Mouse (Mus musculus) lung, postnatal 36 days (tissue): ENCODE data around the gene Gnat1.

Source experiments
- DNase-seq: peaks from one replicate; pipeline ENCODE4 v3.0.0; 2022; ENCODE audit warnings: mixed read lengths

Gene Gnat1

DNA sequence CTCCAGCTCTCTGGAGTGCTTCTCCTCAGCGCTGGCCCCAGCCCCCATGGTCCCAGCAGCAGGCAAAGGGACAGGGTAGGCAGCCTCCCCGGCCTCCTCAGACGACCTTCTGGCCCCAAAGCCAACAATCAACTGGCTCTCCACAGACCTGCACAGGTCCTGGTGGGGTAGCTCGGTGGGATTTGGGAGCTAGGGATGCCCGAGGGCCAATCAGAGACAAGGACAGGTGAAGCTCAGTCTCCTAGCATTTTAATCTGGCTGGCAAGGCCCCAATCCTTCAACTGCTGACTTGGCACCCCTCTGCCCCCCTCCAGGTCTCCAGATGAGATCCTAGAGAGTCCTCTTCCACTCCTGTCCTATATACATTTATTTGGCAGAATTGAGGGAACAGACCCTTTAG lies at the start of gene Gnat1:
Gene Gnat1 (minus strand): TSS at position 212 of the 400 bp plus-strand sequence.
- DNase-seq = no peak

DNA sequence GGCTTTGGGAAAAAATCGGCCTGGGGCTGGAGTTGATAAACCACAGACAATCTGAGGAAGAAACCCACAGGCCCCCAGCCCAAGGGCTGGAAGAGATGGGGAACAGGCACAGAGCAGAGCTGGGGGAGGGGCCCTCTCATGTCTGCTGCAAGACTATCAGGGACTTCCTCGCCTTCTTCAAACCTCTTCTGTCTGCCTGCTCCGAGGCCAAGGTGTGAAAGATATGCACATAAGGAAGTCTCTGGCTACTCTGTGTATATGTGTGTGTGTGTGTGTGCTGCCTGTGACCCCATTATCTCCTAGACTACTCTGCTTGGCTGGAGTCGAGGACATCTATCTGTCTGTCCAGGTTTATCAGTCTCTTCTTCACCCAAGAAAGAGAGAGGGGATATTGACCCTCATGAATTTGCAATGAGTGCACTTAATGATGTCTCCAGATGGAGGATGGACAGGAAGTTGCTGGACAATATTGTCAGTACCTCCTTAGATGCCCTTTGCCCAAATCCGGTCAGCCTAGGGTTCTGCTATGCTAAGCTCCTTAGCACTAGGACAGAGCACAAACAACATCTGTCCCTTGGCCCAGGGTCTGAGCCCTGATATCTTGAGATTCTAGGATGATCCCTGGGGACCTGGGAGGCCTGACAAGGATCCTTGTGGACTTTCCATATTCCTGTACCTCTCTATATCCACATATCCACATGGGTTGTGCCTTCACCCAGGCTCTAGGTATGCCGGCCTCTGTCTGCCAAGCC lies 49.6 kb upstream of the Gnat1 start:
- DNase-seq = no peak

DNA sequence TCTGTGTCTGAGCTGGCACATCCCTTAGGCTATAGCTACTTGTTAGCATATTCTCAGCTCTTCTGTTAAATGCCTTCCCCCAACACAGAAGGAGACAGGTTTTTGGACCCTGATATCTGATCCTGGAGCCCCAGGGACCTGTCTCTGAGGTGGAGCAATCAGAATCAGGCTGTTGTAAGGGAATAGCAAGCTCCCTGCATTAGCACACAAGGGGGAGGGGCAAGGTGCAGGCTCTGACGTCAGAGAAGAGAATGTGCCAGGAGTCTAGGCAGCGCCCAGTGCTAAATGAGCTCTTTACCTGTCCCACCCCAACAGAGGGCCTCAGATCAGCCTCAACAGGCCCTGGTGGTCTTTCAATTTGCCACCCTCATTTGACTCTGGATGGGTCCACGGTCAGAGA lies 47.5 kb upstream of the Gnat1 start:
- DNase-seq = peak; percentile 46

DNA sequence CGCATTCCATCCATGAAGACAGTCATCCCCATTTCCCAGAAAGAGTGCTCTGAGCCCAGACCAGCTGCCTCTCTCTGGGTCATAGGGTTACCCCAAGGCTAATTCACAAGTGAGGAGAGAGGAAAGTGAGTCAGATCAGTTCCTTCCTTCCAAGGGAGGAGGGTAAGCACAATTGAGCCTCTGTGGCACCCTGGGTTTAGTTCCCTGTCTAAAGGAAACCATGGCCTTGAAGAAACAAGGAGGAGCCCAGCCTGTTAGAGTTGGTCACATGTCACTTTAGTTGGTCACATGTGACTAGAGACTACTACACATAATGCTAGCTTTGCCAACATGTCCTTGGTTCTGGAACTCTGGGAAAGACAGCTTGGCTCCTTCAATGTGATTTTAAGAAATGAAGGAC lies 45.3 kb upstream of the Gnat1 start:
- DNase-seq = peak; percentile 39

DNA sequence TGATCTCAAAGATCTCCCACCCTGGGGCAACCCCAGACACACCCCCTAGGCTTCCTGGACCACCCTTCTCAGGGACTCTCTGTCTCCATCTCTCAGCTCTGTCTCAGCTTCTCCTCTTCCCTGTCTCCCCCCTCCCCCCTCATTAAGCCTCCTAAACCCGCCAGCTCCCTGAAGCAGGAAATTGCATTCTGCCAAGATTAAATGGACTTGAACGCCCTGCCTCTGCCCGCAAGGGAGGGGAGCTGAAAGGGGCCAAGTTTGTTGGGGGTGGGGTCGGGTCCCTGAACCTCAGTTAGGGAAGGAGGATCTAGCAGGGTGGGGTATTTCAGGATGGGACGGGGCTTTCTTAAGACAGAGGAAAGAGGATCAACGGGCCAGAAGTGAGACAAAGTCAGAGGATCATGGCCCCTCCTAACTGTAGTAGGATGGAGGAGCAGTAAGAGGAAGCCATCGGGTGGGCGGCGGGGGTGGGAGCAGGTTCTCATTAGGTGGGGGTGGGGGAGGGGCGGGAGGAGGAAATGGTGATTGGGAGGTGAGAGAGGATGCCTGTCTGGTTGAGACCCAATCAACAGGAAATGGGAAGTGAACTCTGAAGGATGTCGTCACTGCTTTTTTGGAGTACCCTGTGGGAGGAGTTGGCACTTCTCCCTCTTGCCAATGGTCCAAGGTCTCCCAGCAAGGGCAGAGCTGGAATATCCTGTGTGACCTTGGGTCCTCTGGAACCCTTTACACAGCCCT lies 44.5 kb upstream of the Gnat1 start:
- DNase-seq = peak; percentile 92

DNA sequence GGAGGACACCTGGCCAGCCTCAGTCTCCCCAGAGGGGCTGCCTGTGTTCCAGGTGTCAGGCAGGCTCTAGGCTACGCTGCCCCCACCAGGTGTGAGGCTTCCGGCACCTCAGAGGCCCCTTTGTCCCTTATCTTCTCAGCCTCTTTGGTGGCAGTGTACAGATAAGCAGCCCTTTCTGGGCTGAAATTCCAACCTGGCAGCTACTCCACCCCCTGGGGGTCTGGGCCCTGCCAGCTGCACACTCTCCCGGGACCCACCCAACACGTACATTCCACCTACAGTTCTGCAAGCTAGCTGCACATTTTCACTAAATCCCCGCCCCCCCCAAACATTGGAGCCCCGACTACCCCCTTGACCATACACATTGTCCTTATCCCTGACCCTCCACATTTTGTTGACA lies 43.8 kb upstream of the Gnat1 start:
- no peak for DNase-seq

DNA sequence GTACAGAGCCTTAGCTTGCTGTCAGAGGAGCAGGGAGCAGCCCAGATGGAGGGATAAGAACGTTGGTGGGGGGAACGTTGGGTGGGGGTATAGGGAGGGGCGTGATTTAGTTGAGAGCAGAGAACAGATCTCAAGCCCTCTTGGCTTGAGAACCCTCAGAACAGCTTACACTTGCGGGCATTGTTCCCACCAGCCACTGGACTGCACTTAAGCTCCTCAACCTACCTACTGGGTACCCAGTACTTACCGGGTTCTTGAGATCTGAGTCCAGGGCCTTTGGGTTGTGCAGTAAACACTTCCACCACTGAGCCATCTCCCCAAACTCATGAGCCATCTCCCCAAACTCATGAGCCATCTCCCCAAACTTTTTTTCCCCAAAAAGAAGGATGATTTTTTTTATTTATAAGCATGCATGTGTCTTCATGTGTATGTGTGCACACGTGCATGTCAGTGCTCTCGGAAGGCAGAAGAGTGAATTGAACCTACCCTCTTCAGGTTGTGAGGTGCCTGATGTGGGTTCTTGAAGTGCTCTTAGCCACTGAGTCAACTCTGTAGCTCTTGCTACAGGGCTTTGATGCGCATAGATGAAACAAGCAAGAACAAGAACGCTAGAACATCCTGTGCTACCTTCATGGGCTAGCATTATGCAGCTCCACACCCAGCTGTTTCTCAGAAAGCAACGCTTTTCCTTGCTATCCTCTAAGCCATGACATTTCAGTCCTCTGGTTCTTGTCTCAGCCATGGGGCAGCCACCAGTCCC lies 39.4 kb upstream of the Gnat1 start:
- DNase-seq = peak; percentile 73

DNA sequence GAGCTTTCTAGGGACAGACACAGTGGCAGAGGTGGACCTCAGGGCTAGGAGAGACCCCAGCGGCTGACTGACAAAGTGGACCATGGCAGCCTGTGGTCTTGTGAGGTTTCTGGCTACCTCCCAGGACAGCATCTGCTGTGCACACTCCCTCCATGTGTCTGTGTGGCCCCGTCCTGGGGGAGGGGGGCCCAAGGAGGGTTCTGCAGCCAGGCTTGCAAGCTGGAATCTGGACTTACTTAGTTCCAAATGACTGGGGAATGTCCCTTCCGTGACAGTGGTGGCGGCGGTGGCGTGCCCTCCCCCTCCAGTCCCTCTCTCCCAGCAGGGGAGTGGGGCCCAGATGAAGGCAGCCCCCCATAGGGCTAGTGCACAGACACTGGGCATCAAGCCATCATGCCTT lies 37.4 kb upstream of the Gnat1 start:
- DNase-seq = no peak

DNA sequence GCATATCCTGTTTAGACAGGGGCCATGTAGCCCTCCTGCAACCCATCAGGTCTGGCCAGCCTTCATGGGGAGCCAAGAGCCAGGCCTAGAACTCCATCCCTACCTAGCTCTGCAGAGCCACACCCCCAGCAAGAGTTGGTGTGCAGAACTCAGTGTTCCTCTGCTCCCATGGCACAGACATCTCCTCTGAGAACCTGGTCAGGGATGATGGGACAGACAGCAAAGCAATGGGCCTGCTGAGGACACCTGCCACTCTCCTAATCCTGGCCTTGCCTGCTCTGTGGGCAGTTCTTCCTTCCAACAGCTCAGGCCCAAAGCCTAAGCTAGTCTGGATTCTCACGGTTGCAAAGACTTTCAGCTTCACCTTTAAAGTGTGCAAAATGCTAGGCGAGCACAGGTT lies 36.1 kb upstream of the Gnat1 start:
- no peak for DNase-seq

DNA sequence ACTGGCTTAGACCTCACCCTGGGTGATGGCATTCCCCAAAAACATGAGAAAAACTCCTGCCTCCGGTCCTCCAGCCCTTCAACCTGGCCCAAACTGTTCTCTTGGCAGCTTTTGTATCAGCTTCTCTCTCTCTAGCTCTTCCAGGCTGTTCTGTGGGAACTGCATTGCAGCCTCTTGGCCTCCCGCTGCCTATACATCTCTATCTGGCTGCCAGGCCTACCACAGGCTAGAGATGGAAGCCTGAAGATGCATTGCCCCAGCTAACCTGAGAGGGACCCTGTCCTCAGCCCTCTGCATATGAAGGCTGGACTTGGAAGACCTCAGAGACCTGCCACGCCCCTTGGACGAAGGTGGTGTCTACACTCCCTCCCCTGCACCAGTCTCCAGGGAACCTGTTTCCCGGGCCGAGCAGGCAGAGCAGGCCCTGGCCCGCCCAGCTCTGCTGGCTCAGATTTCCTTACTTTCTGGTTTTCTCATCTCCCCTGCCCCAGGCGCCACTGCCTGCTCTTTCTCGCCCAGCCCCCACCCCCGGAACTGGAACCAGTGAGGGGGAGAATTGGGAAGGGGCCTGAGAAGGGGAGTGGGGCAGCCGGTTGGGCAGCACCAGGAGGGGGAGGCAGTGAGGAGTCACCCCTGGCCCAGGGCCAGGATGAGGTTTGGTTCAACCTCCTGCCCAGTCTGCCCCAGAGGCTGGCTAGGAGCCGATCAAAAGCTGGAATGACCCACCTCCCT lies 34.9 kb upstream of the Gnat1 start:
- DNase-seq = peak; percentile 67

DNA sequence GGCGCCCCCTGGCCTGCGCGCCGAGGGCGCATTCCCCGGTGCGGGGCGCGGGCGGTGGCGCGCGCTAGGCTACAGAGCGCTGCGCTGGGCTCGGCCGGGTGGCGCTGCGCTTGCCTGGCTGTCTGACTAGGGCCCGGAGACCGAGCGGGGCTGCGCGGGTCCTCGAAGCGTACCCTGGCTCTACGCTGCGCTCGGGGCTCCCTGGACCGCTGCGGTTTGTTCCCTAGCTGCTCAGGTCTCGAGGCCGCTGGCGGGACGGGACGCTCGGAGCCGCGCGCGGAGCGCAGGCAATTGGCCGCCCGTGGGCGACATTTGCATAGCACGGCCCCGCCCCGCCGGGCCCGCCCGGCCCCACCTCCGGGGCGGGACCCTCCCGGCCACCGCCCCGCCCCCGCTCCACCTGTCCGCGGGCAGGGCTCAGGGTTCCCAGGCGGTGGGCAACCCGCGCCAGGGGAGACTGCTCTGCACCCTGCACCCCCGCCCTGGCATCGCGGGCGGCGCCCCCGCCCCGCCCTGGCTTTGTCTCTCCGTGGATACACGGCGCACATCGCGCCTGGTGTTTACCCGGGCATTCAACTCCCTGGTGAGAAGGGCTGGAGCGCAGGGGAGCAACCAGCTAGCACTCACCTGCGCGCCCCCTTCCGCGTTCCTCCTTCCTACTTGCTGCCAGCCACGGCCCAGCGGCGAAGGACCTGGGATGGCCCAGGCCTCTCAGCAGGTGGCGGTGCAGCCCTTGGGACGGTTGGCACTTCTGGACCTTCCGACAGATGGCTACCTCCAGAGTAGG lies 30.4 kb upstream of the Gnat1 start, which contains the start of gene Sema3f:
Gene Sema3f (minus strand): TSS at position 779 of the 787 bp plus-strand sequence.
- peak; percentile 88 for DNase-seq

DNA sequence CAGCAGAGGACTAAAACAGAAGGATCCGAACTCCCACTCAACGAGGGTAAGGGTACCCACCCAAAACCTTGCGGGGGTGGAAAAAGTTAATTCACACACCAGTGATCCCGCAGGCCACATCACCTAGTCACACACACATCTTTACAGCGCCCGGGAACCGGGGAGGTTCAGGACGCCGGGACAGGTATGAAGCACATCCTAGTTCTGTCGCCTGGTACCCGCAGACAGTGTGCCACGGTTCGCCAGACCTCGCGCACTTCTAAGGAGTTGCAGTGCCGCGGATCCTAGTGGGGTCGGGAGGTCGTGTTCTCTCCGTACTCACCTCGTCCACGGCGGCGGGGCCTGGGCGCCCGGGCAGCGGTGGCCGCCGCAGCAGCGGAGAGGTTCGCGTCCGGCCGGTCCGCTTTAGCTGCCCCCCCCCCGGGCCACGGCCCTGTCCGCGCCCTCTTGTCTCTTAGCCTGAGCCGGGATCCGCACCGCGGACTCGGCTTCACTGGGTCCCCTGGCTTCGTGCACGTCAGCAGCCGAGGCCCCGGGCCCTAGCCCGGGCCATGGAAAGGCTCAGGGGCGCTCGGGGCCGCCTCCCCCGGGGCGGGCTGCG lies 29.7 kb upstream of the Gnat1 start:
- no peak for DNase-seq

DNA sequence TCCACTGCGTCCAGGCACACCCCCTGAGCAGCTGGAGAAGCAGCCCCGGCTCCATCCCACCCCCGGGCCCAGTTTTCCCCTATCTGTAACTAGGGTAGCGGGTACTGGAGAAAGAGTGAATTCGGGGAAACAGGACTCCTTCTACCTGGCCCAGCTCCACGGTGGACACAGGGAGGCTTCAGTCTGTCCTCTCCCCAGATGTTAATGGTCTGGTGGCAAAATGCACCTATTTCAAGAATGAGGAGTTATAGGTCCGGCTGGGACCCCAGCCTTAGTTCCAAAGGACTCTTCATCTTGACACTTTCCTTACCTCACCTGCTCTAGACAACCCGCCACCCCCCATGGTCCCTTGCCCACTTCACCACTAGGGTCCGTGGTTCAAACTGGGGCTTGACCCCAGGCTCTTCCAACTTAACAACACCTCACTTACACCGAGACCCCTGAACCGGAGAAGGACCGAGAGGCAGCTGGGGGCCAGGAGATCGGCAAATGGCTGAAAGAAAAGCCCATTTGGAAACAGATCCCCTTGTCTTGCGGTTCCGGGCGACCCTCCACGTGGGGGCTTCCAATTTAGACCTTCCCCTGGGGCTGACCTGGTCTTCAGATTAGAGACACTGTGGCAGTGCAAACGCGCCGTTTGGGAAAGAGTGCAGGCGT lies 29.1 kb upstream of the Gnat1 start:
- no peak for DNase-seq

DNA sequence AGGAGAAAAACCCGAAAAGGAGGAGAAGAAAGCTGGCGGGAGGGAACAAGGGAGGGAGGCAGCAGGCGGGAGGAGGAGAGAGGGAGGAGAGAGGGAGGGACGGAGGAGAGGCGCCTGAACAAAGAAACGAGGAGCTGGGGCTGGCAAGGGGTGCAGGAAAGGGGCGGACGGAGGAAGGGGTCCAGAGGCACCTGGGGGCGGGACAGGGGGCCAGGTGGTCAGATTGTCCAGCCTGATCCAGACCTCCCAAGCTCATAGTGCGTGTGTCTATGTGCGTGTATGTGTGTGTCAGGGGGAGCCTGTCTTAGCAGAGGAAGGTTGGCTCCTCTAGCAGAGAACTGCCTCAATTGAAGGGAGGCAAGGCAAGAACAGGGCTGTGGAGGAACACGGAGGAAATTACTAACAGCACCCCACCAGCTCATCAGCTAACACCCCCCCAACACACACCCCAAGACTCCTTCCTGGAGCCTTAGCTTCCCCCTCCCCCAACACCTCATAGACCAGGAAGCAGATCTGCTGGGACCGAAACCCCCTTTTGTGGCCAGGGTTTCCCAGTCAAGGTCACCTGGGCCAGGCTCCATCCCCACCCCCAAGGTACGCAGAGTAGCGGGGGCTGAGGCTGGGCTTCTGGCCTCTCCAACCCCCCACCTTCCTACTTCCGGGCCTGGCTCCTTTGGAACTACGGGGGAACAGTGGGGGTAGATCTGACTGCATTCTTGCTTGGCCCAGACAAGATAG lies 28.4 kb upstream of the Gnat1 start:
- DNase-seq = no peak

DNA sequence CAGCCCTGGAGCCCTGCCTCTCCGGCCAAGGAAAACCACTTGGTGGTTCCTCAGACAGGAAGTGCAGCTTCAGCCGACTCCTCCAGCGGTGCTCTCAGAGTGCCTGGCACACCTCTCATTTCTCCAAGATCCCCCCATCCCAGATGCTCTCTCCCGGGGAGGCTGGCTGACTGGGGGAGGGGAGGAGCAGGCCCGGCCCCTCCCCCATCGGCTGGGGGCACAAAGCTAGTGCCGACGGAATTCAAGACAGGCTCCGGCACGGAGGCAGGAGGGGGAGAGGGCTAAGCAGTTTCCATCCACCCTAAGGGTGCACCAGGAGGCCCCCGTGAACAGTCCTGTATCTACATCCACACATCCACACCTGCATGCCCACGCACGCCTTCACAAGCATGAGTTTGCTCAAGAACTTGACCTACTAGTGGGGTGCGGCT lies 27.3 kb upstream of the Gnat1 start:
- DNase-seq = no peak

DNA sequence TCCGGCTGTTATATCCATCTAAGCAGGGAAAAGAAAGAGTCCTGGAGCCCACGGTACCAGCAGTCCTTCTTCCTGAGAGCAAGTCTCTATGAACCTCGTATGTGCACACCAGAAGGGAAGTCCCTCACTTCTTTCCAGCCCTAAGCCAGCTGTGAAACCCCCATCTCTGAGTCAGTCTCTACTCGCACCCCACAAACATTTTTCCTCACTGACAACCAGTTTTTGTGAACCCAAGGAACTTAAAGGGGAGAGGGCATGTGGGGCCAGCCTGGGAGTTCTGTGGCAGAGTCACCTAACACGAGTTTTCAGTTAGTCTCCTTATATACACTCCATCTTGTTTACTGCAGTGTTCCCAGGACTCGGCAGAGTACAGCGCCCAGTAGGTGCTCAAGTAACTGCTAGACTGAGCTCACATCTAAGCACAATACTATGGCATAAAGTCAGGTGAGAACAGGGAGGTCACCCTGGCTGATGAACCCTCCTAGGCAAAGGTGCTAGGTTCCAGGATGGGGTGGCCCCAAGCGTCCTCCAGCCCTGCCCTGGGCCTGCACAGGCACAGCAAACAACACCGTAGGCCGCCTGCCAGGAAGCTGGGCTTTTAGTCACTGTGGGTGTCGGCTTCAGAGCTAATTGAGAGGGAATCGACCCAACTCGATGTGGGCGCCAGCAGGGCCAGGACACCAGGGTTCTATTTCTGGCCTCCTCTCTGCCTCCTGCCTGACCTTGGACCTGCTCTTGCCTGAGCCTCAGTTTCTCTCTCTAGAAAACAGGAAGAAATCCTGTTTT lies 24.0 kb upstream of the Gnat1 start:
- DNase-seq = peak; percentile 78

DNA sequence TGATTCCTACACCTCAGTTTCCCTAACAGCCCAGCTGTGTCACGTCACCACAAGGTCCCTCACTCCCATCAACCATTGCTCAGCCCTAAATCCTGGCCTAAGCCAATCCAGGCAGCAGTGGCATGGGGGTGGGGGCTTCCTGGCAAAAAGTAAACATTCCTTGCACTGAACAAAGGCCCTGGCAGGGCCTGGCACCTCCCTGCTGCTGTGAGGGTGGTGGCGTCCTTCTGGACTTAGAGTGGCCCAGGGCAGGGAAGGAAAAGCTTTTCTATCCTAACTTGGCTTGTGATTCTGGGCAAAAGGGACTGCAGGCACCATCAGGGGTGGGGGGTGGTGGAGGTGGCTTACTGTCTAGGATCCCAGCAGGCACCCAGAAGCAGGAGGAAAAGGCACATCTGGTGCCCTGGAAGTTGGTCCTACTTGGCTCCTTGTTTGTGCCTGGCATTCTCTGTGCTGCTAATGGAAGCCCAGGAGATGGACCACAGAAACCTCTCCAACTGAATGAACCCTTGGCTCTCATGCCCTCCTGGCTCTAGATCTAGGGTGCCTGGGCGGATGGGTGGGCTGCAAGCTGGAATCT lies 23.2 kb upstream of the Gnat1 start:
- peak; percentile 90 for DNase-seq

DNA sequence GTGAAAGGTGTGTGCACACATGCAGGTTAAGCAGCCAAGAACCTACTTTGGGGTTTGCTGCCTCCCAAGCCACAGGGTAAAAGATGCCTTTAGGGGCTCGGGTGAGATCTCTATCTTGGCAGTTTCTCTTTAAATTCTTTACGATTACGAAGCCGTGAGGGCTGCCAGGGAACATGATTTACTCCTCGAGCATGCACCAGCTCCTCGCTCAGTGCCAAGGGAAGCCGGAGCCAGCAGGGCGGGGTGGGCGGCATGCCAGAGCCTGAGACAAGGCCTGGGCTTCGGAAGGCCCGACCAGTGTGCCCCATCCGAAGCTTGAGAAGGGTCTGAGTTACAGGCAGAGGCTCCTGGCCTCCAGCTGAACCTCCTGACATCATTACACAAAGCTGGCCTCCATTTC lies 22.1 kb upstream of the Gnat1 start:
- DNase-seq = peak; percentile 95

DNA sequence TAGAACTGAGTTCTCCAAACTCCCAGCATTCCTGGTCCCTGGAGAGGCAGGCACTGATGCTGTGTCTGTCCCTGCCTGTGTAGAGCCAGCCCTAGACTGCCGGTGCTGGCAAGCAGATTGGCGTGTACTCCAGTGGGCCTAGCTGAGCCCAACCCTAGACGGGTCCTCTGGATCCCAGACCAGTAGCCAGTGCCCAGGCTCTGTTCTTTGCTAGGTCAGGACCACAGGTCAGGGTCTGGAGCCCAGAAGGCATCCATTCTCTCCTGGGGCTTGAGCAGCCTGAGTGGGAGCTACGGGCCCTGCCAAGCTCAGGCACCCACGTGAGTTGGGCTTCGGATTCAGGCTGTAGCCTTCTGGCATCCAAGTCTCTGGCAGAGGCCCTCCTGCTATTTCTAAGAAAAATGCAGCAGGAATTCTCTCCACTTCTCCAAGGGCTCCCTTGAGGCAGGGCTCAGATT lies 20.6 kb upstream of the Gnat1 start:
- no peak for DNase-seq
